Mouse (Mus musculus): ENCODE measurements around the gene Srgn.

DNA sequence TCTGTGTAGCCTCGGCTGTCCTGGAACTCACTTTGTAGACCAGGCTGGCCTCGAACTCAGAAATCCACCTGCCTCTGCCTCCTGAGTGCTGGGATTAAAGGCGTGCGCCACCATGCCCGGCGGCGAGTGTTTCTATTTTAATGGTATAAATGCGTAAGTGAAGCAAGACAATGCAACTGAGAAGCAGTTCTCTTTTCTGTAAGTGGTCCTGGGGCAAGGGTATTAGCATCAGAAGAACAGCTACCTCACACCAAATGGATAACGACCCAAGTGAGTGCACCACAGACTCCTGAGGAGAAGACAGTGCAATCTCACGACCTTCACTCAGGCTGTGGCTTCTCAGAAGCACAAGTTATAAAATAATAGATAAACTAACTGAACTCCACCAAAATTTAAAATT lies 52.3 kb downstream of the Srgn start:
- no peak for TF ChIP-seq CTCF (IDR thresholded peaks at IDR 0.05; ENCODE audit: low read depth, low read length)
- TF ChIP-seq POLR2A (IDR thresholded peaks at IDR 0.05; ENCODE audit: extremely low read depth, insufficient read depth, low read length): no peak
